ENCODE assay signal across 8 mouse cellular contexts in the genomic region with DNA sequence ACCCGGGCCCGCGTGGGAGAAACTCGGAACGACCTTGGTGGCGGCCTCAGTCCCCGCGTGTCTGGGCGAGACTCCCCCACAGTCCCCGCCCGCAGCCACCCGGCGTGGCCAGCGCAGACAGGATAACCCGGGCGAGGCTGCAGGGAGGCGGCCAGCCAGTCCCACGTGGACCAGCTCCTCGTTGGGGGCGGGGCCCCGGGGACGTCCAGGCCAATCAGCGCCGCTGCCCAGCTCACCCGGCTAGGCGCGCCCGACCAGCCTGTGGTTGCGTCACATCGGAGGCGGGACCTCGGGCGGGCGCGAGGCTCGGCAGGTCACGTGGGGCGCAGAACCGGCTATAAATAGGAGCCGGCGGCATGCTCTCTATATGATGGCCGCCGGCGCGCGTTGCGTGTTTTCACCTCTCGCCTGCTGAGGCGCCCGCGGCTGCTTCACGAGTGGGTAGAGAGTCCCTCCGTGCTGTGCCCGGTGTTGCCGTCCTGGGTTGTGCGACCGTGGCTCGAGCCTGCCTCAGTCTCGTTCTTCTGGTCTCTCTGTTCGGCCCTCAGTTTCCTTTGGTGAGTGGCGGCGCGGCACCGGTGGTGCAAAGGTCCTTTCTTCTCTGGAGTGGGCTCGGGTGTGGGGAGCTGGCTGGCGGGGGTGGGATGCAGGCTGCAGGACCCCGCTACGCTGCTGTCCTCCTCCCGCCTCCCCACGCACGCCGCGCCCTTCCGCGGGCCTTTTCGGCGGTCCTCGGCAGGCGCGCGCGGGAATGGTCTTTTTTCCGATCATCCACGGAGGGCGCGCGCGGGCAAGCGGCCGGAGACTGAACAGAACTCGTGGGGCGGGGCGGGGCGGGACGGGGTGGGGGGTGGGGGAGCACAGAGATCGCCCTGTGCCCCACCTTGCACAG. TPM values are rescaled to one million over a fixed set of nuclear protein-coding genes. Genes with fewer than 3 reads are reported as not detected.
DNase-seq lines count a peak whose midpoint lies in the region; ATAC-seq lines count a peak whose summit lies in the region.

Slc20a1 (plus strand) TSS at position 329 of the 892 bp plus-strand sequence.

- peak; percentile 100 for ATAC-seq in intestine, embryonic 14.5 days (replicated peaks; ENCODE audit: low FRiP score, low TSS enrichment, low read depth)

- WGBS in intestine, embryonic 14.5 days = under 1% methylated on average over 91 of the region's 96 CpGs

- intact Hi-C loops in left cerebral cortex, postnatal 14 days (cut with DNase I) = loop anchor here (2.0 kb wide), 1 partner anchor 68 kb away; no protein-coding TSS in a partner anchor

- peak within 1 kb of the TSS; percentile 90 for H3K27ac ChIP-seq in intestine, embryonic 14.5 days (ENCODE audit: low read depth)

- H3K9me3 ChIP-seq in intestine, embryonic 14.5 days (ENCODE audit: control insufficient read depth, low read length) = no peaks in the 10 kb centered on the region

- peak; percentile 99 for DNase-seq in adrenal gland, adult (ENCODE audit: inconsistent age in 2 of 2, low spot score in 1 of 2)
- peak; percentile 98 for DNase-seq in embryo, embryonic 10.5 days (ENCODE audit: low spot score)
- DNase-seq in gastrocnemius, postnatal 25 days = peak; percentile 100
- DNase-seq in intestine, embryonic 14.5 days (ENCODE audit: low spot score) = peak; percentile 98
- peak; percentile 99 for DNase-seq in left cerebral cortex, postnatal 14 days (ENCODE audit: low spot score in 2 of 2)
- peak; percentile 98 for DNase-seq in mesoderm, embryonic 11.5 days (ENCODE audit: low read depth, low spot score)
- DNase-seq in right cerebral cortex, postnatal 36 days (ENCODE audit: low spot score in 2 of 2) = peak; percentile 99
- DNase-seq in yolk sac, embryonic 10.5 days (ENCODE audit: low spot score) = peak; percentile 97

- peak within 1 kb of the TSS; percentile 92 for H3K4me2 ChIP-seq in intestine, embryonic 14.5 days (ENCODE audit: low read length)

- no peaks in the 10 kb centered on the region for H3K27me3 ChIP-seq in intestine, embryonic 14.5 days (replicated peaks; ENCODE audit: control insufficient read depth, insufficient read depth, low read length)

- H3K4me3 ChIP-seq in intestine, embryonic 14.5 days (ENCODE audit: low read depth, low read length) = peak within 1 kb of the TSS; percentile 67

- H3K4me1 ChIP-seq in intestine, embryonic 14.5 days (replicated peaks; ENCODE audit: control insufficient read depth, insufficient read depth, low read length) = peaks cover 17% of the 10 kb centered on the region

- peak within 1 kb of the TSS; percentile 91 for H3K9ac ChIP-seq in intestine, embryonic 14.5 days (ENCODE audit: low read length)

- H3K36me3 ChIP-seq in intestine, embryonic 14.5 days (ENCODE audit: control insufficient read depth, insufficient read depth, low read length) = peaks cover 35% of the 10 kb centered on the region

RNA-seq across cellular contexts. Expression of gene Slc20a1, which starts in this region (rescaled TPM):
- 10 to 100 TPM in 1 of 2 experiments, 1 to 10 TPM in 1; 5.6 to 11.5 TPM for total RNA-seq in gastrocnemius, postnatal 25 days (2021)
- 61.1 and 67.8 TPM in 2 replicates for polyA plus RNA-seq in intestine, embryonic 14.5 days (2014; fragmentation: Nextera tagmentation; extraction: Ambion mirVana)
- 100 to 1,000 TPM; 127 to 130 TPM for total RNA-seq in left cerebral cortex, postnatal 14 days (2021)

Comparison
In these comparisons a context has a peak if more than half of its experiments do, and no peak if none do; other contexts are left out.
1. Peak in every context shown above with its lines: DNase-seq, ATAC-seq, H3K4me3 ChIP-seq and H3K27ac ChIP-seq.
2. RNA of gene Slc20a1 (total RNA-seq): 127 to 130 TPM in left cerebral cortex, postnatal 14 days; 5.6 to 11.5 TPM in gastrocnemius, postnatal 25 days; every median in the first group is over 10 times any median in the second.